Mouse (Mus musculus): Measurements from ENCODE around the gene Ercc6.

DNA sequence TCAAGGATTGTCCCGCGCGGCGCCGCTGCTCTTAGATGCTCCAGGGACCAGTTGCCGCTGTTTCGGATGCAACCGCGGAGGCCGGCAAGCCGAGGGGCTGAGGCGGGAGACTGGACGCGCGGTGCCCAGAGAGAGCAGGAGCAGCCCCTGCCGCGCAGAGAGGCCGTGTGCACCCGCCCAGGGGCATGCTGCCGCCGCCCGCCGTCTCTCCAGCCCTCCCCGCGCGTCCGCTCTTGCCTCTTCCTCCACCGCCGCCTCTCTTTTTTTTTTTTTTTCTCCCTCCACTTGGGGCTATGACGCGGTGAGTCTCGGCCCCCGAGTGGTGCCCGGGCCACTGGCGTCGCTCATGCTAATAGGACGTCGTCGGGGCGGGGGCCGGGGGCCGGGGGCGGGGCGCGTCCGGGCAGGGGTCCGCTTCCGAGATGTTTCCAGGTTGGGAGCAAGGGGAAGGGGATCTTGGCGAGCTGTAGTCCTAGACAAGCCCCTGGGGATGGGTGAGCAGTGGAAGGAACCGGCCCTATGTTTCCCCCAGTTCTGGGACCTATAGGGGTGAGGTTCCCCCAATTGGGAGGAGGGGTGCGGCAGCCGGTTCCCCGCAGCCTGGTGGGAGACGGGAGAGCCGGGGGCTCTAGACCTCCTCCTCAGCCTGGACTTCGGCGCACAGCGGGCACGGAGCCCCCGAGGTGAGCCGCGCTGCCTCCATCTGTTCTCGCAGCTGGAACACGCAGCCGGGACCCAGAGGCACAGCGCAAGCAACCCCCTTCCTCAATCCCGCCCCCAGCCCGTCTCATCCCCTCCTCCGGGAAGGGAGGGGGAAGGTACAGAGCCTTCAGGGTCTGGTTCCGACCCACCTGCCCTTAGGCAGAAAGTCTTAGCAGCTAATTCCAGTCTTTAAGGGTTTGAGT, 48.5 kb upstream of the Ercc6 start, which contains the start of gene Slc18a3:
- no peak for TF ChIP-seq CTCF (IDR thresholded peaks at IDR 0.05; ENCODE audit: insufficient read depth, low read depth, low read length)
- TF ChIP-seq POLR2A (IDR thresholded peaks at IDR 0.05; ENCODE audit: insufficient read depth, low read depth, low read length), result no peak

Measured in olfactory bulb, adult 2 months (tissue).